Mouse (Mus musculus) thymus, adult 2 months (tissue): Measurements from ENCODE around the gene Olfr620. TPM values are rescaled to one million over a fixed set of nuclear protein-coding genes. Genes with fewer than 3 reads are reported as not detected.

ENCODE experiments used
- DNase-seq: peaks from one replicate; pipeline ENCODE4 v3.0.0; 2021
- H3K27ac ChIP-seq: fragments of 200-500 bp; 2 replicates; pipeline ENCODE4 v1.5.1; 2012; ENCODE audit warnings: low read length, control low read depth; ENCODE audit not compliant: control insufficient read depth, insufficient read depth
- H3K27me3 ChIP-seq: fragments of 200-500 bp; 2 replicates; pipeline ENCODE4 v1.6.1; 2012; ENCODE audit warnings: mild to moderate bottlenecking, low read length, moderate library complexity, mixed read lengths; ENCODE audit not compliant: control insufficient read depth, insufficient read depth
- H3K36me3 ChIP-seq: fragments of 200-500 bp; 2 replicates; pipeline ENCODE4 v1.6.1; 2012; ENCODE audit warnings: mild to moderate bottlenecking, low read length, moderate library complexity; ENCODE audit not compliant: control insufficient read depth, insufficient read depth
- H3K4me1 ChIP-seq: fragments of 200-500 bp; replicated peaks from 2 replicates; pipeline ENCODE4 v1.6.1; 2012; ENCODE audit warnings: low read length; ENCODE audit not compliant: control insufficient read depth, insufficient read depth
- H3K4me3 ChIP-seq: fragments of 200-500 bp; 2 replicates; pipeline ENCODE4 v1.5.1; 2012; ENCODE audit warnings: mild to moderate bottlenecking, low read length, control low read depth, moderate library complexity; ENCODE audit not compliant: control insufficient read depth, insufficient read depth
- CTCF ChIP-seq: fragments of 200-500 bp; IDR thresholded peaks from 2 replicates; pipeline ENCODE4 v1.5.1; 2012; ENCODE audit warnings: mild to moderate bottlenecking, control low read depth, low read length, moderate library complexity, borderline replicate concordance; ENCODE audit not compliant: control insufficient read depth, poor library complexity, insufficient read depth; ENCODE audit errors: extremely low read depth
- POLR2A ChIP-seq: fragments of 200-500 bp; IDR thresholded peaks from 2 replicates; pipeline ENCODE4 v1.6.1; 2012; ENCODE audit warnings: mild to moderate bottlenecking, low read length, control low read depth, moderate library complexity; ENCODE audit not compliant: control insufficient read depth, poor library complexity, insufficient read depth; ENCODE audit errors: extremely low read depth
- WGBS: fragments of 180-500 bp; shearing (Covaris S2); methylation state at CpG from one replicate; pipeline ENCODE4 v1.1.7; 2018; 5-methylcytosine and 5-hydroxymethylcytosine counted together
- polyA plus RNA-seq: library from polyadenylated mRNA; depleted of rRNA; stranded (reverse); fragments of >200 nt; gene quantifications from 2 replicates; pipeline ENCODE4 v1.2.3, GENCODE M21; 2012; rRNA removed

Olfr620 gene
- polyA plus RNA-seq = not detected in 2 replicates

- H3K27ac ChIP-seq = no peak within 1 kb of the TSS
- DNase-seq = no peak
- H3K27me3 ChIP-seq = no peaks in the 10 kb centered on the region
- no peak within 1 kb of the TSS for H3K4me3 ChIP-seq
- WGBS = 95% methylated on average over 2 of the region's 2 CpGs
- no peaks in the 10 kb centered on the region for H3K4me1 ChIP-seq
- TF ChIP-seq POLR2A = no peak
- no peaks in the 10 kb centered on the region for H3K36me3 ChIP-seq
Measured at GRCm38 (mm10) chr7:103612434-103612833, at the start of gene Olfr620. Gene Olfr620 (minus strand): TSS chr7:103612534.

DNA sequence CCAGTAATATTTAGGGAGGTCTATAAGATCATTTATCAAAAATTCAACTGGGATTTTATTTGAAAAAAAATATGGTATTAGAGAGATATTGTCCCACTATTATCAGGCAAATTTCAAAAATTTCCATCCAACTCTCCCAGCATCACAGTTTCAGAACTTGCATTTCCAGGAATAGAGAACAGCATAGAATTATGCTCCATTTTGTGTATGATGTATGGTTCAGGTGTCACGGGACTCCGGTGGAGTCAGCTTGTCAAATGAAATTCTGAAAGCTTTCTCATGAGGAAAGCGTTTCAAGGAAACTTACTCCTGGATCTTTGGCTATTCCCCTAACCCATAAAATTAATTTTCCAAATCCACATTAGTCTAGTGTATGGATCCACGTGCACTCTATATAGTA is 31.7 kb upstream of the Olfr620 start:
- Histone ChIP-seq H3K4me1 (no peaks in the 10 kb centered on the region), H3K27ac (no peak overlapping the region), H3K36me3 (no peaks in the 10 kb centered on the region), H3K4me3 (no peak overlapping the region), H3K27me3 (no peaks in the 10 kb centered on the region)
- TF ChIP-seq CTCF (no peak), POLR2A (no peak)
- no peak for DNase-seq
- 94% methylated on average over 4 of the region's 4 CpGs for WGBS

DNA sequence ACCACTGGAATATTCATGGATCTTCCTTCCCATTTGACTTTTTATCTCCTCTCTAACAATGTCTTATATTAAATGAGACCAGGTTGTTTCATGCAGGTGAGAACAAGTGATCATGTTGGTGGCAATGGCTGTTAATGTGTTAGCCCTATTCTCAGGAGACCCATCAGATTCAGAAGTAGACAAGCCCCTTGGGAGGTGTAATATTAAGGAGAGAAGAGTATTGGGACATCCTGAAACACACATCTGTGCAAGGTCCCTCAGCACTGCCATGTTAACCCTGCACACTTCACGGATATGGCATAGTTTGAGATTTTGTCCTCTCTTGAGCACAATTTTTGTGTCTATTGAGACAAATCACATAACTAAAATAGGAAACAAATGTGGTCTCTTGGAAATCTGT is 30.3 kb upstream of the Olfr620 start, which contains the start of gene Olfr622:
Olfr622 (minus strand) TSS at position 101 of the 400 bp plus-strand sequence.
- DNase-seq = no peak
- no peak within 1 kb of the TSS for H3K4me3 ChIP-seq
- H3K4me1 ChIP-seq = no peaks in the 10 kb centered on the region
- no peaks in the 10 kb centered on the region for H3K27me3 ChIP-seq
- 92% methylated on average over 1 of the region's 1 CpGs for WGBS
- H3K36me3 ChIP-seq = no peaks in the 10 kb centered on the region
- TF ChIP-seq CTCF (no peak), POLR2A (no peak)
- no peak within 1 kb of the TSS for H3K27ac ChIP-seq

GRCm38 (mm10) chr7:103636795-103637194 is 24.5 kb upstream of the Olfr620 start:
- no peaks in the 10 kb centered on the region for H3K27me3 ChIP-seq
- TF ChIP-seq CTCF = no peak
- no peak for TF ChIP-seq POLR2A
- no peak overlapping the region for H3K27ac ChIP-seq

GRCm38 (mm10) chr7:103607425-103607824 is 4.9 kb downstream of the Olfr620 start:
- no peak for DNase-seq
- H3K4me1 ChIP-seq = no peaks in the 10 kb centered on the region
- H3K36me3 ChIP-seq = no peaks in the 10 kb centered on the region
- TF ChIP-seq CTCF (no peak), POLR2A (no peak)
- no peaks in the 10 kb centered on the region for H3K27me3 ChIP-seq
- no peak overlapping the region for H3K27ac ChIP-seq
- H3K4me3 ChIP-seq = no peak overlapping the region
- 69% methylated on average over 2 of the region's 2 CpGs for WGBS

More at GRCm38 (mm10) chr7:103636795-103637194, 24.5 kb upstream of the Olfr620 start:
- Histone ChIP-seq H3K36me3 (no peaks in the 10 kb centered on the region), H3K4me3 (no peak overlapping the region), H3K4me1 (no peaks in the 10 kb centered on the region)
- DNase-seq = no peak

DNA sequence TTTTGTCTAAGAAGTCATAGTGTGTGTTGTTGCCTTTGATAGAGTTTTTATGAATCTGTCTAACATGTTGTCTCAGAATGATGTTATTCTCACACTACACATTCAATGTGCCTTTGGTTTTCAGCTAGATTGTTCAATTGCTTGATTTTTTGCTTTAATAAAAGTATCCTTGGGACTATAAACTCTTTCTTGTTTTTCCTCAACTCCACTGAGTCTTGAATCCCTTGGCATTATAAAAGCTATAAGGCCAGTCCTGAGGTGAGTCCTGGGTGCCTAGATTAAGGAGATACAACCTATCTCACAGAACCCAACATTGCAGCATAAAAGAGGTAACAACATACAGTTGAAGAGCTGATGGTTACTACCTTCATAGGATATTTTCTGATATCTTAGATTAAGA is 12.1 kb downstream of the Olfr620 start, which contains the start of gene Olfr619:
Olfr619 (plus strand) TSS at position 301 of the 400 bp plus-strand sequence.
- Histone ChIP-seq H3K36me3 (no peaks in the 10 kb centered on the region), H3K4me1 (no peaks in the 10 kb centered on the region), H3K4me3 (no peak within 1 kb of the TSS), H3K27me3 (no peaks in the 10 kb centered on the region), H3K27ac (no peak within 1 kb of the TSS)
- no peak for DNase-seq
- TF ChIP-seq POLR2A (no peak), CTCF (no peak)

DNA sequence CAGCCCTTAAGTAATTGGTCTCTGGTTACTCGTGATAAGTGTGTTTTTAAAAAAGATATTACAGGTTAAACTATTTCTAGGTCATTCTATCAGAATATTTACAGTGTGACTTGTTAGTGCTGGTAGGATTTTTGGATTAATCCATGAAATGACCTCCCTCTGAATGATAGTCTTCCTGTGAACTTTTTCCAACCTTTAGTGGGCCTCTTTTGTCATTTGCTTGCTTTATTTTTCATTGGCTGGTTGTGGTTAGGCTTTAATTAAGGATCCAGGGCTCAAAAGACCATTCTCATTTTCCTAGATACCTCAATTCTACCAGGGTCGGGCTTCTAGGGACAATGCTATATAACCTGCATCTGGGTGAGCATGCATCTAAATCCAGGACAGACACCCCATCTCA is 22.5 kb downstream of the Olfr620 start, which contains the start of gene Olfr618:
Olfr618 (plus strand) TSS at position 301 of the 400 bp plus-strand sequence.
- no peak within 1 kb of the TSS for H3K4me3 ChIP-seq
- TF ChIP-seq POLR2A (no peak), CTCF (no peak)
- H3K4me1 ChIP-seq = no peaks in the 10 kb centered on the region
- no peaks in the 10 kb centered on the region for H3K27me3 ChIP-seq
- H3K36me3 ChIP-seq = no peaks in the 10 kb centered on the region
- 83% methylated on average over 2 of the region's 2 CpGs for WGBS
- no peak for DNase-seq
- no peak within 1 kb of the TSS for H3K27ac ChIP-seq
